Comparison of ENCODE assay signal across 1 mouse cellular context in the genomic region with DNA sequence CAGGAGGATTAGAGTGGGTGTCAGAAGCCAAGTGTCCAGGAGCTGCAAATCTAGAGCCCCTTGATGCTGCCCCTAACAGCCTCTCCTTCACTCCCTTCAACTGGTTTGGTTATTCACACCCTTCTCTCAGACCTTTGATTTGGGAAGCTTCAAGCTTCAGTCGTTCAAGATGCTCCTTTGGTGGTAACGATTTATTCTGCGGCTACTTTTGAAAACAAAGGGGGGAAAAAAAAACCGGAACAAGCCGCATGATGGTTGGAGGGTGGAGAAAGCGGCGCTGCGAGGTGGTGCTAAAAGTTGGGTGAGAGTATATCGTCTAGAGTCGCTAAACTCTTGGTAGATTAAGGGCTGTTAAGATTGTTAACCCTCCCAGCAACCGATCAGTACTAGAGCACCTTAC.
TF ChIP-seq lines count a peak whose summit lies in the region.

No protein-coding gene starts in this region.

TF ChIP-seq in MEL, 35 proteins besides CTCF, POLR2A, EP300 and RAD21 (continued from another document):
- TF ChIP-seq UBTF (IDR thresholded peaks at IDR 0.05; ENCODE audit: borderline replicate concordance, insufficient read depth, low read depth, low read length) (0 out of 2 replicates have a peak, but pooled peaks have one; percentile 30), CHD1 (IDR thresholded peaks at IDR 0.05; ENCODE audit: low read depth, low read length) (no peak), ZNF384 (IDR thresholded peaks at IDR 0.05; ENCODE audit: low read depth, low read length) (peak; percentile 85), SIN3A (IDR thresholded peaks at IDR 0.05; ENCODE audit: low read length) (no peak), TCF12 (IDR thresholded peaks at IDR 0.05; ENCODE audit: low read depth, low read length) (no peak), GATA1 (IDR thresholded peaks at IDR 0.05; ENCODE audit: low read depth, low read length) (no peak), GABPA (IDR thresholded peaks at IDR 0.05; ENCODE audit: low read depth, low read length) (no peak)
TF ChIP-seq in MEL: peak in this region for 8.
